Mouse (Mus musculus) c-Kit-negative CD71-positive TER-119-positive erythroid progenitor cells, embryonic 14.5 days (primary cell): ENCODE data around the gene Stpg1.

ENCODE experiments used
- DNase-seq: peaks from one replicate; pipeline ENCODE4 v3.0.0-alpha.2; 2013; ENCODE audit warnings: low read depth, low spot score

The Stpg1 gene

DNA sequence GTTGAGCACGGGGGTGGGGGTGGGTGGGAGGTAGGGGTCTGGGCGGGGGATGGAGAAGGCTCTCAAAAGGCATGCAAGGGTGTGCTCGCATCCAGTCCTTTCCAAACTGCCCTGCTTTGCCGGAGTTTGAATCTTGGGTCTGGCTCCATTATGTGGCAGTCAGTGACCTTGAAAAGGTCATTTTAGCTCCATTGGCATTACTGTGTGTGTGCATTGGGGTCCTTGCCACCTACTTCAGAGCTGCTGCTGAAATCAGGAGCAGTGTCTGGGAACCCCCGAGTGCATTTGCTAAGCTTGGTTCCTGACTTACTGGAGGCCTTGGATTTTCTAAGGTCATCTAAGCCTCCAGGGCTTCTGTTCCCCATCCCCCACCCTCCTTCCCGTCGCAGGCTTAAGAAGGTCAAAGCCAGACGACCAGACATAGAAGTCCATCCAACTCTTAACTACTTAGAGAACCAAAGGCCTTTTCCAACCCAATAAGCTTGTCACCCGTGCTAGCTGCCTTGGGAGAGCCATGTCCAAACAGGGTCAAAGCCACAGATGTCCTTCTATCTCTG lies 54.0 kb downstream of the Stpg1 start:
- no peak for DNase-seq

DNA sequence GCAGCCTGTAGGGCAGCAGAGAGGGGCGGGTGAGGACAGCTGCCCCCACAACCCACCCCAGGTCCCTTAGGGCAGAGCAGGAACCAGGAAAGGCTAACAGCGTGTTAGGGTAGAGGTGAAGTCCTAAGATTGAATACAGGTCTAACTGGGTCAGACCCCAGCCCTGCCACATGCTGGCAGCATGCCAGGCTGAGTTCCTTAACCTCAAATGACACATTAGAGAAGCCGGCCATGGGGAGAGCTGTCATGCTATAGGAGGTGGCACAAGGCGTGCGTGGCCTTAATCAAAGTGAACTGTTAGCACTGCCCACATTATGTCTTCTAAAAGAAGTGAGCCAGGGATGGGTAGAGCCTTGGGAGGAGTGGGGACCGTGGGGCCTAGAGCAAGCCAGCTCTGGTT lies 54.7 kb downstream of the Stpg1 start:
- DNase-seq = no peak

- DNase-seq = no peak
Measured at GRCm38 (mm10) chr4:135563794-135564193, 69.2 kb downstream of the Stpg1 start.

- no peak for DNase-seq
Measured at GRCm38 (mm10) chr4:135565400-135565799, 70.8 kb downstream of the Stpg1 start.

GRCm38 (mm10) chr4:135567042-135567441 lies 72.5 kb downstream of the Stpg1 start:
- DNase-seq = no peak

GRCm38 (mm10) chr4:135567484-135567883 lies 72.9 kb downstream of the Stpg1 start:
- no peak for DNase-seq

DNA sequence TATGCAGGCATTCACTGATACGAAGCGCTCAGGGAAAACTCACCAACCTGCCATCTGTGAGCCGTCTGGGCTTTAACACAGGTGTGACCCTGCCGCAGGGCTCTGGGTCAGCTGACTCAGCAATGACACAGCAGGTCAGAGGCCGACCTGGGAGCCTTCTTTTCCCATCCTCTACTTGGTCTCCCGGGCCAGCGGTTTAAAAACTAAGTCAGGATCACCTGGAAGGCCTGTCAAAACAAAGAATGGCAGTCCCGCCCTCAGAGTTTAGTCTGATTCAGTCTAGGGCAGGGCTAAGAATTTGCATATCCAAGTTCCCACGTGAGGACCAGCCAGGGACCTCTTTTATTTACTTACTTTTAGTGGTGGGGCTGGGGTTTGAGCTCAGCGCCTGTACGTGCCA lies 74.6 kb downstream of the Stpg1 start:
- no peak for DNase-seq

DNA sequence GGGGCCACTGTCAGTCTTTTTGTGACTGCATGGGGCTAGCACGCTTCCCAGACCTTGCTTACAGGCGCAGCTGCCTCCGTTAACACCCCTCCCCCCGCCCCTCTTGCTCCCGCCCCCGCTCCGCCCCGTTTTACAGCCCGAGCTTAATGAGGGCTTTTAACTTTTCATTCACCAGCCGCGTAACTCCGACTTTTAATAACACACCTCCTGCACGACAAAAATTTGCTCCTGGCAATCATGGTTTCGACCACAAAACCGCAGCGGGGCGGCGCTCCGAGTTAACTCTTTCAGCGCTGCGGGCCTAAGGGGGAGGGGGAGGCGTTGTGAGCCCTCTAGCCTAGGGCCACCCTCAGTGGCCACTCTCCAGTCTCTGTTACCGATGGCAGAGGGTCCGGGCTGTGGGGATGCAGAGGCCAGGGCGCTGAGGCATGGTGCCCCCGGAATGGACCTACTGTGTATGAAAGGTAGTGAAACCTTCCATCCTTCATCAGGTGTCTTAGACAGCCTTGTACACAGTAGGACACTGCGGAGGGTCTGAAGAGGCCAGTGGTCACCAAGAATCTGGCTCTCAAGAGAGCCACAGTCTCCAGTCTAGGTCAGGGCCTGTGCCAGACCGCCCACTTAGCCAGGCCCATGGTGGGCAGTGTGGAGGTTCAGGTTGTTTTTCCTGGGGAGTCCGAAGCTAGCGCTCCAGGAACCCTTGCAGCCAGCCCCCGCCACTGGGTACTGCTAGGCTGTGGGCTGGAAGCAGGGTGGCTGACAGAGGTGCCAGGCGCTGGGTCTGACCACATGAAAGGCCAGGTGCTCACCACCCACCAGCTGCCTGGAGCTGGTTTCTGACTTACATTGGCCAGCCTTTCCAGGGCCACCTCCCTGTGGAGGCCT lies 75.8 kb downstream of the Stpg1 start:
- no peak for DNase-seq

- DNase-seq = no peak
Measured at GRCm38 (mm10) chr4:135571037-135571550, 76.5 kb downstream of the Stpg1 start.

DNA sequence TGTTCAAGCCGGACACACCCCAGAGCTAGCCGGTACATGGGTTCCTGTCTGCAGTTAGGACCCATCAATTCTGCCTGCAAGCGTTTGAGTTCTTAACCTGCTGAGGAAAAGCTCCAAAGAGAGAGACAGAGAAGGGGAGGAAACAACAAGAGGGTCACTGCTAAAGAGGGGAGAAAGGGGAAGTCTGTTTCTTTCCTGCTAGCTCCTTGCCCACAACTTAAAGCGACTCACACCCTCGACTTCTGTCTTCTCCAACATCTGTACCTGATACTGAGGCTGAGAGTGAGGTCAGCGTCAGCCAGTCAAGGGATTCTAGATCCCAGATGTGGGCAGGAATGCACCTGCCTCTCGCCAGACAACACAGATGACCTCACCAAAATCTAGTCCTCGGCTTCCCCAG lies 77.7 kb downstream of the Stpg1 start:
- DNase-seq = no peak

DNA sequence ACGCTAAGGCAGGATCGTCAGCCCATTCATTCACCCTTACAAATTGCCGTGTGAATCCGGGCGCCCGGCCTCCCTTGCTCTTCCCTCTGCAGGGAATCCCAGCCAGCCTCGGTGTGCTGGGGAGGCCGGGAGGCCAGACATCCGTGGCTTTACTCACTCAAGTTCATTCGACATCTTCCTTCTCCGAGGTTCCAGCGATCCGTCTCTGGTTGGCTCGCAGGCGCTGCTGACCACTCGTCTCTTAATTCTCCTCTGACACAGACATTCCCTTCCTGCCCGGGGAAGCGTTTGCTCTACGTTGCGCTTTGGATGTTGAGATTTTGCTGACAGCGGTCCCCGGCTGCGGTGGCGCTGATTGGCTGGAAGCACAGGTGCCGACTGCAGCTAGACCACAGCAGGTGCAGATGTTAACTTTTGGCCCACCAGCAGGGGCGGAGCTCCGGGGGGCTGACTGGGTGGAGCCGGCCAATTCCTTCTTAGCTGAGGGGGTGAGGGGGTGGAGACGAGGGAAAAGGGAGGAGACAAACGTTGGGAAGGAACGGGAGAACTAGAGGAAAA lies 78.7 kb downstream of the Stpg1 start, which contains the start of gene Grhl3:
Grhl3 (minus strand) TSS at position 380 of the 558 bp plus-strand sequence.
- DNase-seq = no peak

DNA sequence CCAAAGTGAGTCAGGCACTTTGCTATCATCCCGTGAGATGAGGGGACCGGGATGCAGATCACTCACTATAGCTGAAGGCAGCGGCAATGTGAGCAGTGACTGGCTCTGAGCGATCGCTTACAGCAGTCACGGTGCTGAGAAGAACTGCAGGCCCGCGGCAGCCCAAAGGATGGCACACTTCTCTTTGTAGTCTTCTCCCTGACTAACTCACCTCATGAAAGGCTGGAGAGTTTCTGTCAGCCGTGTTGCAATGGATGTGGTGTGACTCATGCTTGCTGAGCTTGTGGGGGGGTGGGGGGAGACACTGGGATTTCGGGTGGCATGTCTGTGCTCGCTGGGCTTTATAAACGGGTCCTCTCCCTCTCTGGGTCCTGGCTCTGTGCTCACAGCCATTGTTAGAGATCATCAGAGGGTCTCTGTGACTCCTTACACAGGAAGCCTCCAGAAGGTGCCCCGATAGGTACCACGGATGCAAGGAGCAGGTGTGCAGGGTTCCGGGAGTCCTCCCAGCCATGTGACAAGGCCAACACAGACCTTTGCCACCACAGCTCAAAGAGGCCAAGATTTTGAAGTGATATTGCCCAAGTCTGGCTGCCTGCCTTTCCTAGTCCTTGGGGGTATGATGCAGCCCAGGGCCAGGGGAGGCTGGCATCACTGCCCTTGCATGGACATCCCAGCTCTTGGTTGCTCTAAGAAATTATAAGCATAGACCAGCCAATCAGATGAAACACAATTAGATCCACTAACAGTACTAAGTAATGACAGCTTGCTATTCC lies 81.0 kb downstream of the Stpg1 start:
- no peak for DNase-seq

DNA sequence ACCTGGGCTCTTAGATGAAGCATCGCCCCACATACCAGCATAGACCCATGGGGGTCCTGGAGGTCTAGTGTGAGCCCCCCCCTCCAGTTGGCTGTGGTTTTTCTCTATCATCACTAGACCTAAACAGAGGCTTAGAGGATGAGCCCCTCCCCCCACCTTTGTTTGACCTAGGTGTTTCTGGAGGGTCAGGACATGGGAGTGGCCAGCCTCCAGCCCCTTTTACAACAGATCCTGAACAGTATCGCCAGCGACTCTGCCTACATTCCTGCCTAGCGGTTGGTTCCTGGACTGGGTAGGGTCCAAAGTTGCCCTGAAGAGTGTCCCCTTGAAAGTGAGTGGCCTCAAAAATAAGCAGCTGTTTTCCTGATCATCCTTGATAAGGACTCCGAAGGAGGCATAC lies 83.9 kb downstream of the Stpg1 start:
- no peak for DNase-seq

GRCm38 (mm10) chr4:135579695-135580094 lies 85.1 kb downstream of the Stpg1 start:
- DNase-seq = no peak

GRCm38 (mm10) chr4:135581222-135581910 lies 86.8 kb downstream of the Stpg1 start:
- no peak for DNase-seq

GRCm38 (mm10) chr4:135584838-135585237 lies 90.2 kb downstream of the Stpg1 start:
- no peak for DNase-seq
